In genomic region chr6:117173876-117174275, GRCm38 (mm10) we compare ENCODE assay signal across 8 mouse cellular contexts. TPM values are rescaled to one million over a fixed set of nuclear protein-coding genes. Genes with fewer than 3 reads are reported as not detected.
A peak's percentile ranks its signal among the peaks of the same experiment; 100 is the strongest.
DNase-seq lines count a peak whose midpoint lies in the region; ATAC-seq and TF ChIP-seq lines count a peak whose summit lies in the region.

No protein-coding gene starts in this region.

- H3ac ChIP-seq in C2C12 (ENCODE audit: control insufficient read depth, insufficient read length, low read depth), result no peak overlapping the region

- peak; percentile 75 for TF ChIP-seq CTCF in C2C12 (IDR thresholded peaks at IDR 0.05; ENCODE audit: control insufficient read depth, insufficient read depth, insufficient read length)
- peak; percentile 57 for TF ChIP-seq CTCF in bone marrow, adult 2 months (IDR thresholded peaks at IDR 0.05; ENCODE audit: control insufficient read depth, insufficient read depth, low read length)
- peak; percentile 69 for TF ChIP-seq CTCF in embryonic fibroblast, embryonic 13.5 days (IDR thresholded peaks at IDR 0.05; ENCODE audit: borderline replicate concordance, insufficient read depth, low read length)
- TF ChIP-seq CTCF in kidney, postnatal 0 days (IDR thresholded peaks at IDR 0.05; ENCODE audit: low read depth), result peak; percentile 91
- peak; percentile 80 for TF ChIP-seq CTCF in liver, embryonic 14.5 days (IDR thresholded peaks at IDR 0.05; ENCODE audit: low read depth)

- 0 out of 2 replicates have a peak overlapping the region, but pooled peaks have one; percentile 22 for H3K9ac ChIP-seq in heart, embryonic 12.5 days
- no peak overlapping the region for H3K9ac ChIP-seq in kidney, postnatal 0 days (ENCODE audit: low read depth, low read length)
- H3K9ac ChIP-seq in liver, embryonic 14.5 days (replicated peaks), result no peak overlapping the region

- no peak overlapping the region for H3K27ac ChIP-seq in bone marrow, adult 2 months (ENCODE audit: control insufficient read depth, insufficient read depth, low read depth, low read length, poor library complexity)
- H3K27ac ChIP-seq in embryonic fibroblast, embryonic 13.5 days (ENCODE audit: insufficient read depth, low read length), result peak overlapping the region; percentile 5
- no peak overlapping the region for H3K27ac ChIP-seq in heart, embryonic 12.5 days (ENCODE audit: poor library complexity, severe bottlenecking)
- no peak overlapping the region for H3K27ac ChIP-seq in kidney, postnatal 0 days
- no peak overlapping the region for H3K27ac ChIP-seq in liver, embryonic 14.5 days

- no peak for TF ChIP-seq EP300 in liver, embryonic 14.5 days (IDR thresholded peaks at IDR 0.05; ENCODE audit: low read depth)

- no peaks in the 10 kb centered on the region for H3K27me3 ChIP-seq in C2C12 (ENCODE audit: control insufficient read depth, insufficient read depth, insufficient read length)
- H3K27me3 ChIP-seq in heart, embryonic 12.5 days (replicated peaks), result peaks cover 47% of the 10 kb centered on the region
- H3K27me3 ChIP-seq in kidney, postnatal 0 days (ENCODE audit: insufficient read depth, low read length), result no peaks in the 10 kb centered on the region
- H3K27me3 ChIP-seq in liver, embryonic 14.5 days (ENCODE audit: control insufficient read depth, insufficient read depth, low read length), result peaks cover 11% of the 10 kb centered on the region

- no peaks in the 10 kb centered on the region for H3K9me3 ChIP-seq in heart, embryonic 12.5 days (replicated peaks)
- no peaks in the 10 kb centered on the region for H3K9me3 ChIP-seq in kidney, postnatal 0 days (replicated peaks; ENCODE audit: low read length)
- no peaks in the 10 kb centered on the region for H3K9me3 ChIP-seq in liver, embryonic 14.5 days (ENCODE audit: control insufficient read depth, low read length)

- 12% methylated on average over 11 of the region's 11 CpGs for WGBS in bone marrow, adult 2 months
- 14% methylated on average over 11 of the region's 11 CpGs for WGBS in heart, embryonic 12.5 days
- WGBS in kidney, postnatal 0 days, result 16% methylated on average over 10 of the region's 11 CpGs
- 17% methylated on average over 11 of the region's 11 CpGs for whole genome bisulfite sequencing in liver, embryonic 14.5 days (ENCODE audit: insufficient replicate concordance)

- H3K36me3 ChIP-seq in C2C12 (ENCODE audit: control insufficient read depth, insufficient read depth), result peaks cover 30% of the 10 kb centered on the region
- H3K36me3 ChIP-seq in heart, embryonic 12.5 days, result peaks cover 38% of the 10 kb centered on the region; the same call in 1 of the 2 replicates
- H3K36me3 ChIP-seq in kidney, postnatal 0 days (ENCODE audit: insufficient read depth, low read length), result 0 out of 2 replicates have a peak, but pooled peaks cover 24% of the 10 kb centered on the region
- no peaks in the 10 kb centered on the region for H3K36me3 ChIP-seq in liver, embryonic 14.5 days (replicated peaks; ENCODE audit: control insufficient read depth, insufficient read depth, low read depth)

- H3K4me2 ChIP-seq in heart, embryonic 12.5 days, result no peak overlapping the region
- no peak overlapping the region for H3K4me2 ChIP-seq in kidney, postnatal 0 days (ENCODE audit: low read length)
- no peak overlapping the region for H3K4me2 ChIP-seq in liver, embryonic 14.5 days (ENCODE audit: low read depth)

- no peaks in the 10 kb centered on the region for H3K4me1 ChIP-seq in bone marrow, adult 2 months (ENCODE audit: control insufficient read depth, insufficient read depth, low read length)
- no peaks in the 10 kb centered on the region; the same call in 1 of the 2 replicates for H3K4me1 ChIP-seq in embryonic fibroblast, embryonic 13.5 days (ENCODE audit: control insufficient read depth, insufficient read depth, low read length)
- H3K4me1 ChIP-seq in heart, embryonic 12.5 days (replicated peaks), result peaks cover 12% of the 10 kb centered on the region; the same call in 1 of the 2 replicates
- no peaks in the 10 kb centered on the region for H3K4me1 ChIP-seq in kidney, postnatal 0 days (replicated peaks; ENCODE audit: insufficient read depth, low read length)
- peaks cover 0 to 8% of the 10 kb centered on the region in 2 experiments; a peak in 2 of 4 replicates for H3K4me1 ChIP-seq in liver, embryonic 14.5 days (replicated peaks; ENCODE audit: control insufficient read depth in 2 of 2, insufficient read depth in 2 of 2, low read length in 1 of 2)

- ATAC-seq in heart, embryonic 12.5 days (ENCODE audit: insufficient number of reproducible peaks, low FRiP score), result peak; percentile 52; the same call in 1 of the 2 replicates
- ATAC-seq in kidney, postnatal 0 days (replicated peaks; ENCODE audit: low FRiP score, low read depth), result 0 out of 2 replicates have a peak, but pooled peaks have one; percentile 27
- no peak for ATAC-seq in liver, embryonic 14.5 days (ENCODE audit: insufficient read depth)

- peak; percentile 90 for DNase-seq in kidney, postnatal 0 days (ENCODE audit: low spot score)
- no peak for DNase-seq in liver, embryonic 14.5 days (ENCODE audit: low read depth in 3 of 3, low spot score in 3 of 3)
- DNase-seq in ovary, postnatal 36 days (ENCODE audit: low spot score), result peak; percentile 79
- DNase-seq in urinary bladder, postnatal 14 days (ENCODE audit: low spot score), result peak; percentile 84

- H3K4me3 ChIP-seq in C2C12 (ENCODE audit: insufficient read depth, poor library complexity, severe bottlenecking), result no peak overlapping the region
- H3K4me3 ChIP-seq in bone marrow, adult 2 months (replicated peaks; ENCODE audit: control insufficient read depth, low read depth, low read length), result no peak overlapping the region
- no peak overlapping the region for H3K4me3 ChIP-seq in embryonic fibroblast, embryonic 13.5 days (ENCODE audit: insufficient read depth, low read length)
- no peak overlapping the region for H3K4me3 ChIP-seq in heart, embryonic 12.5 days
- no peak overlapping the region for H3K4me3 ChIP-seq in kidney, postnatal 0 days (replicated peaks; ENCODE audit: low read depth, low read length)
- H3K4me3 ChIP-seq in liver, embryonic 14.5 days (ENCODE audit: insufficient read depth in 1 of 2, low read depth in 2 of 2, low read length in 2 of 2), result no peak overlapping the region

- TF ChIP-seq POLR2A in bone marrow, adult 2 months (IDR thresholded peaks at IDR 0.05; ENCODE audit: borderline replicate concordance, control insufficient read depth, low read depth, low read length), result no peak
- TF ChIP-seq POLR2A in embryonic fibroblast, embryonic 13.5 days (IDR thresholded peaks at IDR 0.05; ENCODE audit: low read depth, low read length), result no peak

- no peaks in the 10 kb centered on the region for H3K79me3 ChIP-seq in C2C12 (ENCODE audit: low read depth)

- H3K79me2 ChIP-seq in C2C12 (ENCODE audit: control insufficient read depth, insufficient read depth), result peaks cover 19% of the 10 kb centered on the region

TF ChIP-seq in C2C12, 6 proteins besides CTCF, POLR2A, EP300 and RAD21:
- TF ChIP-seq CEBPB (IDR thresholded peaks at IDR 0.05; ENCODE audit: low read depth) (no peak), MAX (IDR thresholded peaks at IDR 0.05) (no peak), MYOG (IDR thresholded peaks at IDR 0.05; ENCODE audit: control insufficient read depth, extremely low read depth, insufficient read length) (no peak), FOSL1 (IDR thresholded peaks at IDR 0.05; ENCODE audit: insufficient read depth, low read length, poor library complexity, severe bottlenecking) (no peak), USF1 (IDR thresholded peaks at IDR 0.05; ENCODE audit: low read depth) (no peak), MYOD1 (IDR thresholded peaks at IDR 0.05; ENCODE audit: control insufficient read depth, insufficient read length, low read depth) (no peak)

RNA-seq across cellular contexts. Expression of gene Cxcl12, which starts 5.5 kb away (rescaled TPM):
- 25.9 TPM for polyA plus RNA-seq in C2C12 (2012; fragmentation: generic; extraction: Trizol)
- 260 and 348 TPM in 2 replicates for polyA plus RNA-seq in bone marrow, adult 2 months (2011; ENCODE audit: insufficient read depth, insufficient read length, low replicate concordance, missing spikeins)
- polyA plus RNA-seq in embryonic fibroblast, embryonic 13.5 days (2011; ENCODE audit: insufficient read length, low read depth, missing spikeins), result 575 and 668 TPM in 2 replicates
- 207 and 237 TPM in 2 replicates for polyA plus RNA-seq in heart, embryonic 12.5 days (2016; fragmentation: Nextera tagmentation; extraction: Ambion mirVana)
- 194 and 204 TPM in 2 replicates for polyA plus RNA-seq in kidney, postnatal 0 days (2015; fragmentation: Nextera tagmentation; extraction: Ambion mirVana)
- 40.1 and 43.6 TPM in 2 replicates for polyA plus RNA-seq in liver, embryonic 14.5 days (2012; rRNA removed)
- polyA plus RNA-seq in liver, embryonic 14.5 days (2014; fragmentation: Nextera tagmentation; extraction: Ambion mirVana), result 41.3 and 46.2 TPM in 2 replicates

Comparison
In these comparisons a context has a peak if more than half of its experiments do, and no peak if none do; other contexts are left out.
1. DNase-seq: peak in kidney, postnatal 0 days (single experiment), ovary, postnatal 36 days (single experiment) and urinary bladder, postnatal 14 days (single experiment); none in liver, embryonic 14.5 days (0 of 3).
2. Peak in every context shown above with its lines, with median percentiles within 50 percentile points of each other: CTCF ChIP-seq.